Mouse (Mus musculus): ENCODE data around the gene Zbtb20.

DNA sequence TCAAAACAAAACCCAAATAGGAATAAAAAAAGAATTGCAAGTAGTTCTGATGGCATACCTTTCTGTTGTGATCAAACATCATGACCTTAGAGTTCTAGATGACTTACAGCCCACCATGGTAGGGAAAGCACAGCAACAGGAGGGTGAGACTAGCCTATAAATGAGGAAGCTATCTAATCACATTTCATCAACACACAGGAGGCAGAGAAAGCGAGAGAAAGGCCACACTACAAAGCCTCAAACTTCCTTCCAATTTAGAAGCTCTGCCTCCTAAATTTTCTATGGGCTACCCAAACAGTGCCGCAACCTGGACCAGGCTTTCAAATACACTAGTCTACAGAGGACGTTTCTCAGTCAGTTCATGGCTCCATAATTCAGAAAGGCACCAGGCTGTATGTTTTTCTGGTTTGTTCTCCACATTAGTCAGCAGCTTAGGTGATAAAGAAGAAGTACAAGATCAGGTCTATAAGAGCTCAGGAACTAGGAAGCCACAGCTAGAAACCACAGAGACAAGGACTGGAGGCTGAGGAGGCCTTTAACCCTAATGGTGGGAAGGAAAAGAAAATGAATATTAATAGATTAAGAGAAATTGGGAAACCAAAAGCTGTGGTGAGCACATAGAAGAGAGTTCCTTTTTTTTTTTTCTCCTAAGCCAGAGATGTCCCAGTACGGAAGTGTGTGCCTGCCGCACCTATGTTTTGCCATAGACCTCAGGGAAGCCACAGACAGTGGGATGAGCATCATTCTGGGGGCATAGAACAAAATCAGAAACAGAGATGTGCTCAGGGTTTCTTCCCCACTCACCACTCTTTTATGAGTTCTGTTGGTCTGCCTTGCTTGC lies 572.7 kb downstream of the Zbtb20 start:
- TF ChIP-seq CTCF (IDR thresholded peaks at IDR 0.05; ENCODE audit: low read depth) (no peak), EP300 (IDR thresholded peaks at IDR 0.05; ENCODE audit: low read depth) (no peak)

All from liver, embryonic 14.5 days (tissue).